Mouse (Mus musculus): ENCODE results near the gene Zfp57. TPM values are rescaled to one million over a fixed set of nuclear protein-coding genes. Genes with fewer than 3 reads are reported as not detected.

Gene Zfp57
- polyA plus RNA-seq, 1 experiment from 2014 or later: 60.0 TPM

GRCm38 (mm10) chr17:37047332-37047976 is 46.5 kb downstream of the Zfp57 start:
- Histone ChIP-seq H3K9me3 (no peaks in the 10 kb centered on the region), H3K4me1 (peaks cover 35% of the 10 kb centered on the region), H3K4me3 (replicated peaks) (peak overlapping the region; percentile 70; the same call in 1 of the 2 replicates), H3K36me3 (no peaks in the 10 kb centered on the region), H3K27ac (no peak overlapping the region), H3K9ac (no peak overlapping the region), H3K27me3 (replicated peaks) (no peaks in the 10 kb centered on the region), H3K4me2 (peak overlapping the region; percentile 96)
- 27% methylated on average over 19 of the region's 19 CpGs for WGBS
- ATAC-seq (ENCODE audit: insufficient read depth, low FRiP score, low read depth): no peak

- Histone ChIP-seq H3K4me1 (peaks cover 35% of the 10 kb centered on the region), H3K4me3 (replicated peaks) (no peak overlapping the region), H3K9me3 (no peaks in the 10 kb centered on the region), H3K4me2 (no peak overlapping the region), H3K36me3 (no peaks in the 10 kb centered on the region), H3K27ac (no peak overlapping the region), H3K9ac (no peak overlapping the region), H3K27me3 (replicated peaks) (no peaks in the 10 kb centered on the region)
- WGBS: 35% methylated on average over 3 of the region's 3 CpGs
- no peak for ATAC-seq (ENCODE audit: insufficient read depth, low FRiP score, low read depth)
Observed at GRCm38 (mm10) chr17:37047981-37048380, 47.0 kb downstream of the Zfp57 start.

GRCm38 (mm10) chr17:37048383-37048782 is 47.4 kb downstream of the Zfp57 start:
- no peak overlapping the region for H3K4me3 ChIP-seq (replicated peaks)
- H3K9ac ChIP-seq: no peak overlapping the region
- H3K27me3 ChIP-seq (replicated peaks): no peaks in the 10 kb centered on the region
- no peak for ATAC-seq (ENCODE audit: insufficient read depth, low FRiP score, low read depth)
- WGBS: 61% methylated on average over 7 of the region's 7 CpGs
- H3K36me3 ChIP-seq: no peaks in the 10 kb centered on the region
- H3K27ac ChIP-seq: no peak overlapping the region
- no peaks in the 10 kb centered on the region for H3K9me3 ChIP-seq
- peaks cover 35% of the 10 kb centered on the region for H3K4me1 ChIP-seq
- no peak overlapping the region for H3K4me2 ChIP-seq

GRCm38 (mm10) chr17:37049570-37050310 is 48.8 kb downstream of the Zfp57 start:
- Histone ChIP-seq H3K27me3 (replicated peaks) (no peaks in the 10 kb centered on the region), H3K9ac (peak overlapping the region; percentile 7; the same call in 1 of the 2 replicates), H3K9me3 (no peaks in the 10 kb centered on the region), H3K4me2 (peak overlapping the region; percentile 84), H3K4me1 (peaks cover 35% of the 10 kb centered on the region), H3K36me3 (no peaks in the 10 kb centered on the region), H3K27ac (no peak overlapping the region), H3K4me3 (replicated peaks) (peak overlapping the region; percentile 55)
- WGBS: 7% methylated on average over 39 of the region's 39 CpGs
- no peak for ATAC-seq (ENCODE audit: insufficient read depth, low FRiP score, low read depth)

GRCm38 (mm10) chr17:37050399-37050798 is 49.4 kb downstream of the Zfp57 start:
- WGBS: under 1% methylated on average over 22 of the region's 22 CpGs
- peak overlapping the region; percentile 55 for H3K4me3 ChIP-seq (replicated peaks)
- H3K9me3 ChIP-seq: no peaks in the 10 kb centered on the region
- H3K27ac ChIP-seq: no peak overlapping the region
- peak overlapping the region; percentile 61; the same call in 1 of the 2 replicates for H3K9ac ChIP-seq
- no peaks in the 10 kb centered on the region for H3K27me3 ChIP-seq (replicated peaks)
- H3K4me2 ChIP-seq: peak overlapping the region; percentile 84
- peak; percentile 30 for ATAC-seq (ENCODE audit: insufficient read depth, low FRiP score, low read depth)
- 0 out of 2 replicates have a peak, but pooled peaks cover under 1% of the 10 kb centered on the region for H3K36me3 ChIP-seq
- peaks cover 31% of the 10 kb centered on the region for H3K4me1 ChIP-seq

GRCm38 (mm10) chr17:37050876-37051275 is 49.9 kb downstream of the Zfp57 start:
- H3K4me1 ChIP-seq: peaks cover 31% of the 10 kb centered on the region
- no peaks in the 10 kb centered on the region for H3K9me3 ChIP-seq
- H3K27ac ChIP-seq: no peak overlapping the region
- peak; percentile 2; the same call in 1 of the 2 replicates for ATAC-seq (ENCODE audit: insufficient read depth, low FRiP score, low read depth)
- no peaks in the 10 kb centered on the region for H3K27me3 ChIP-seq (replicated peaks)
- peaks cover 5% of the 10 kb centered on the region; the same call in 1 of the 2 replicates for H3K36me3 ChIP-seq
- peak overlapping the region; percentile 55 for H3K4me3 ChIP-seq (replicated peaks)
- H3K9ac ChIP-seq: peak overlapping the region; percentile 61; the same call in 1 of the 2 replicates
- peak overlapping the region; percentile 84 for H3K4me2 ChIP-seq
- WGBS: 5% methylated on average over 25 of the region's 27 CpGs

- no peak overlapping the region for H3K4me3 ChIP-seq (replicated peaks)
- H3K9me3 ChIP-seq: no peaks in the 10 kb centered on the region
- no peak overlapping the region for H3K9ac ChIP-seq
- H3K27me3 ChIP-seq (replicated peaks): no peaks in the 10 kb centered on the region
- H3K4me1 ChIP-seq: peaks cover 27% of the 10 kb centered on the region
- peak overlapping the region; percentile 84 for H3K4me2 ChIP-seq
- H3K27ac ChIP-seq: no peak overlapping the region
- peaks cover 11% of the 10 kb centered on the region for H3K36me3 ChIP-seq
- 67% methylated on average over 4 of the region's 4 CpGs for WGBS
- no peak for ATAC-seq (ENCODE audit: insufficient read depth, low FRiP score, low read depth)
Observed at GRCm38 (mm10) chr17:37051745-37052144, 50.8 kb downstream of the Zfp57 start.

- ATAC-seq (ENCODE audit: insufficient read depth, low FRiP score, low read depth): no peak
- H3K4me3 ChIP-seq (replicated peaks): no peak overlapping the region
- H3K9me3 ChIP-seq: no peaks in the 10 kb centered on the region
- peaks cover 20% of the 10 kb centered on the region for H3K36me3 ChIP-seq
- no peak overlapping the region for H3K27ac ChIP-seq
- WGBS: 89% methylated on average over 6 of the region's 6 CpGs
- no peaks in the 10 kb centered on the region for H3K4me1 ChIP-seq
- H3K9ac ChIP-seq: no peak overlapping the region
- H3K27me3 ChIP-seq (replicated peaks): no peaks in the 10 kb centered on the region
- H3K4me2 ChIP-seq: no peak overlapping the region
Observed at GRCm38 (mm10) chr17:37056957-37057356, 56.0 kb downstream of the Zfp57 start.

Other genes starting within 250 kb of the Zfp57 start
- gene H2-M10.5, start 228.3 kb upstream of the Zfp57 start, polyA plus RNA-seq (2015; fragmentation: Nextera tagmentation; extraction: Ambion mirVana): not detected in 2 replicates
- not detected in 2 replicates for gene H2-M10.6, start 189.0 kb upstream of the Zfp57 start, polyA plus RNA-seq (2015; fragmentation: Nextera tagmentation; extraction: Ambion mirVana)
- 41.0 and 42.2 TPM in 2 replicates for gene Trim26, start 164.0 kb upstream of the Zfp57 start, polyA plus RNA-seq (2015; fragmentation: Nextera tagmentation; extraction: Ambion mirVana)
- 1.2 and 1.4 TPM in 2 replicates for gene Trim15, start 134.0 kb upstream of the Zfp57 start, polyA plus RNA-seq (2015; fragmentation: Nextera tagmentation; extraction: Ambion mirVana)
- gene Trim10, start 131.6 kb upstream of the Zfp57 start, polyA plus RNA-seq (2015; fragmentation: Nextera tagmentation; extraction: Ambion mirVana): 9.3 and 25.4 TPM in 2 replicates
- 0.06 and 0.08 TPM in 2 replicates for gene Trim40, start 111.0 kb upstream of the Zfp57 start, polyA plus RNA-seq (2015; fragmentation: Nextera tagmentation; extraction: Ambion mirVana)
- gene Trim31, start 103.0 kb upstream of the Zfp57 start, polyA plus RNA-seq (2015; fragmentation: Nextera tagmentation; extraction: Ambion mirVana): 9.3 and 11.8 TPM in 2 replicates
- 0.88 and 2.4 TPM in 2 replicates for gene Rnf39, start 58.2 kb upstream of the Zfp57 start, polyA plus RNA-seq (2015; fragmentation: Nextera tagmentation; extraction: Ambion mirVana)
- 102 and 116 TPM in 2 replicates for gene Ppp1r11, start 49.4 kb upstream of the Zfp57 start, polyA plus RNA-seq (2015; fragmentation: Nextera tagmentation; extraction: Ambion mirVana)
- 75.9 and 77.4 TPM in 2 replicates for gene Znrd1, start 42.6 kb upstream of the Zfp57 start, polyA plus RNA-seq (2015; fragmentation: Nextera tagmentation; extraction: Ambion mirVana)
- 5.6 and 6.1 TPM in 2 replicates for gene Znrd1as, start 42.6 kb upstream of the Zfp57 start, polyA plus RNA-seq (2015; fragmentation: Nextera tagmentation; extraction: Ambion mirVana)
- gene 2410137M14Rik, start 19.9 kb upstream of the Zfp57 start, polyA plus RNA-seq (2015; fragmentation: Nextera tagmentation; extraction: Ambion mirVana): not detected in 2 replicates
- 0.27 and 0.37 TPM in 2 replicates for gene H2-M5, start 11.6 kb upstream of the Zfp57 start, polyA plus RNA-seq (2015; fragmentation: Nextera tagmentation; extraction: Ambion mirVana)
- gene Mog, start 22.2 kb downstream of the Zfp57 start, polyA plus RNA-seq (2015; fragmentation: Nextera tagmentation; extraction: Ambion mirVana): 0.10 and 0.13 TPM in 2 replicates
- 8.6 and 11.2 TPM in 2 replicates for gene Gabbr1, start 44.8 kb downstream of the Zfp57 start, polyA plus RNA-seq (2015; fragmentation: Nextera tagmentation; extraction: Ambion mirVana)
- gene Olfr90, start 87.3 kb downstream of the Zfp57 start, polyA plus RNA-seq (2015; fragmentation: Nextera tagmentation; extraction: Ambion mirVana): not detected in 2 replicates
- not detected in 2 replicates for gene Olfr91, start 97.1 kb downstream of the Zfp57 start, polyA plus RNA-seq (2015; fragmentation: Nextera tagmentation; extraction: Ambion mirVana)
- not detected in 2 replicates for gene Olfr92, start 118.9 kb downstream of the Zfp57 start, polyA plus RNA-seq (2015; fragmentation: Nextera tagmentation; extraction: Ambion mirVana)
- gene Olfr93, start 160.3 kb downstream of the Zfp57 start, polyA plus RNA-seq (2015; fragmentation: Nextera tagmentation; extraction: Ambion mirVana): not detected in 2 replicates
- gene Ubd, start 192.7 kb downstream of the Zfp57 start, polyA plus RNA-seq (2015; fragmentation: Nextera tagmentation; extraction: Ambion mirVana): not detected in 2 replicates
- gene Olfr94, start 199.8 kb downstream of the Zfp57 start, polyA plus RNA-seq (2015; fragmentation: Nextera tagmentation; extraction: Ambion mirVana): not detected in 2 replicates
- gene Olfr95, start 212.0 kb downstream of the Zfp57 start, polyA plus RNA-seq (2015; fragmentation: Nextera tagmentation; extraction: Ambion mirVana): not detected in 2 replicates
- not detected in 2 replicates for gene Olfr96, start 219.0 kb downstream of the Zfp57 start, polyA plus RNA-seq (2015; fragmentation: Nextera tagmentation; extraction: Ambion mirVana)
- gene Olfr97, start 236.2 kb downstream of the Zfp57 start, polyA plus RNA-seq (2015; fragmentation: Nextera tagmentation; extraction: Ambion mirVana): not detected in 2 replicates